Mouse (Mus musculus): ENCODE results near the gene Zcchc2. TPM values are rescaled to one million over a fixed set of nuclear protein-coding genes. Genes with fewer than 3 reads are reported as not detected.

The Zcchc2 gene
- polyA plus RNA-seq, 1 experiment from 2014 or later = 2.4 TPM

DNA sequence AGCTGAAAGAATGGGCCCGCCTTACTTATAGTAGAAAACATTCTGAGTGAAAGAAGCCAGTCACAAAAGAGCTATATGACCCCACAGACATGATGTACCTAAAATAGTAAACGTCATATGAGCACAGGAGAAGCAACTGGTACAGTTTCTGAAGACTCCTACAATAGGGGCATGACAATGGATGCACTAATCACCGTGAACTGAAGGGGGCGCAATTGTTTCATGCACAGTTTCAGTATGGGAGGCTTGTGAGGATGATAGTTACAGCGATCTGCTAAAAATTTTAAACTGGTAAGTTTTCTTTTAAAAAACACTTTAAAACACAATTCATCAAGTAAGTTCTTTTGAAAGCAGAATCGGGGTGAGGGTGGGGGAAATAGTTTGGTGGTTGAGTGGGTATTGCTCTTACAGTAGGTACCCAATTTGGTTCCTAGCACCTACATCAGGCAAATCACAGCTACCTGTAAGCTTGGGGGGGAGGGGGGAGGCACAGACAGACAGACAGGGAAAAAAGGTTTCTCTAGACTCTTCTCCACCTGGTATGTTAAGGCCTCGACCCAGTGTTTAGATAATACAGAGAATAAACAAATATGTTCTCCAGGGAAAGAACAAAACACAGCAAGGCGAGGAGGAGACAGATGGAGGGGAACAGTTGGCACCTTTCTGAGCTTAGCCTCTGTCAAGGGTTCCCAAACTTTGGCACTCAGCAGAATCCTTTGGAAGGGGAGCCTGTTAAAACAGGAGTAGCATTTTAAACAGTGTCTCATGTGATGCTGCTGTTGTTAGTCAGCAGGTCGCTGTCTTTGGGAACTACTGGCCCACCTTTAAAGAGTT, 81.2 kb downstream of the Zcchc2 start:
- DNase-seq (ENCODE audit: extremely low spot score, low spot score) = peak; percentile 77
- Histone ChIP-seq H3K9me3 (no peaks in the 10 kb centered on the region), H3K36me3 (replicated peaks) (no peaks in the 10 kb centered on the region), H3K4me1 (peaks cover 17% of the 10 kb centered on the region), H3K27me3 (ENCODE audit: poor library complexity, severe bottlenecking) (0 out of 2 replicates have a peak, but pooled peaks cover 5% of the 10 kb centered on the region), H3K4me3 (peak overlapping the region; percentile 33), H3K27ac (no peak overlapping the region)
- 14% methylated on average over 9 of the region's 9 CpGs for WGBS

DNA sequence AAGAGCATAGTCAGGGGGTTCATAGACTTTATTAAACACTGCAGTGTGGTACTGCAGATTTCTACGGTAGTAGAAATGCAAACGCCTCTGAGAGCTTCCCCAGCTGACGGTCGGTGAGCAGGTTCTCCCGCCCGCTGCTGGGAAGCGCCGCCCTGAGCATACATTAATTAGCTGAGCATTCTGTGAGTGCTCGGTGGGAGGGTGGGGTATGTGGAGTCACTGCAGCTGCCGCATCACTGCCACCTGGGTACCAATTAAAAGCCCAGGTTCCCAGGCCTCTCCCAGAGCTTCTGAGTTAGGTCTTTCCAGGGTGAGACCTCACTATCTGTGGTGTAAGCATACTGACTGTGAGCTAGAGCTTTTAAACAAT, 81.8 kb downstream of the Zcchc2 start:
- Histone ChIP-seq H3K27ac (no peak overlapping the region), H3K9me3 (no peaks in the 10 kb centered on the region), H3K36me3 (replicated peaks) (no peaks in the 10 kb centered on the region), H3K27me3 (ENCODE audit: poor library complexity, severe bottlenecking) (0 out of 2 replicates have a peak, but pooled peaks cover 5% of the 10 kb centered on the region), H3K4me1 (peaks cover 17% of the 10 kb centered on the region), H3K4me3 (peak overlapping the region; percentile 33)
- DNase-seq (ENCODE audit: extremely low spot score, low spot score) = no peak
- 2% methylated on average over 10 of the region's 10 CpGs for WGBS

DNA sequence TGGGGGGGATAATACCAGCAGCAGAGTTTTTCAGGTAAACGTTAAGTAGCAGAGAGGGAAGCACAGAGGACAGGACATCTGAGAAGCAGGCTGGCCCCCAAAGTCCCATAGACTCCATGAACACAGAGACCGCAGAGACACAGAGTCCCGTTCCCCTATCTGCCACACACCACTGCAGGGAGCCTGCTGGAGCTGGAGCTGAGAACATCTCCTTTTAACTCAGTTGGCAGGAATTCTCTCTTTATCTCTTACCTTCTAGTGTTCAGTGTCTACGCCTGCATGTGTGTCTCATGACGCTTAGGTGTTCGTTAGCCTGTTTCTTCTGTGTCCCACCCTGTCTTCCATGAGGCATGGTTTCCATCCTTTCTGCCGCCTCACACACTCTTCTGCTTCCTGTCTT, 83.0 kb downstream of the Zcchc2 start:
- Histone ChIP-seq H3K27me3 (ENCODE audit: poor library complexity, severe bottlenecking) (0 out of 2 replicates have a peak, but pooled peaks cover 5% of the 10 kb centered on the region), H3K4me1 (peaks cover 13% of the 10 kb centered on the region), H3K27ac (no peak overlapping the region), H3K36me3 (replicated peaks) (no peaks in the 10 kb centered on the region), H3K4me3 (no peak overlapping the region), H3K9me3 (no peaks in the 10 kb centered on the region)
- no peak for DNase-seq (ENCODE audit: extremely low spot score, low spot score)
- WGBS = 86% methylated on average over 7 of the region's 7 CpGs

DNA sequence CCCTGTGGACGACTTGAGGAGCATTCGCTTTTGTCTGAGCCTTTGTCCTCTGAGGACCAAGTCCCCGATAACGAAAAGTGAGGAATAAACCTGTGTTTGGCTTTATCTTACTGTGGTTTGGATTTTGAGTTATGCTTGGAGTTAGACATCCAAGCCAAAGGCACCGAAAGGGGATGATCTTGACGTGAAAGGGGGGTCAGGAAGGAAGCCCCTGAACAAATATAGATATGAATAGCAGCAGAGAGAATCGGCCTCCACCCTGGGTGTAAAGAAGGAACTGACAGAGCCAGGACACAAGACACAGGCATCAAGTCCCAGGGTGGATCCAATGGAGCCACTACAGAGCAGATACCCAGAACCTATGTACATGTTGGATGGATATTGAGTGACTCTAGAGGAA, 83.9 kb downstream of the Zcchc2 start:
- Histone ChIP-seq H3K27ac (no peak overlapping the region), H3K4me3 (no peak overlapping the region), H3K27me3 (ENCODE audit: poor library complexity, severe bottlenecking) (0 out of 2 replicates have a peak, but pooled peaks cover 5% of the 10 kb centered on the region), H3K9me3 (no peaks in the 10 kb centered on the region), H3K36me3 (replicated peaks) (no peaks in the 10 kb centered on the region), H3K4me1 (peaks cover 13% of the 10 kb centered on the region)
- WGBS = 83% methylated on average over 7 of the region's 7 CpGs
- no peak for DNase-seq (ENCODE audit: extremely low spot score, low spot score)

DNA sequence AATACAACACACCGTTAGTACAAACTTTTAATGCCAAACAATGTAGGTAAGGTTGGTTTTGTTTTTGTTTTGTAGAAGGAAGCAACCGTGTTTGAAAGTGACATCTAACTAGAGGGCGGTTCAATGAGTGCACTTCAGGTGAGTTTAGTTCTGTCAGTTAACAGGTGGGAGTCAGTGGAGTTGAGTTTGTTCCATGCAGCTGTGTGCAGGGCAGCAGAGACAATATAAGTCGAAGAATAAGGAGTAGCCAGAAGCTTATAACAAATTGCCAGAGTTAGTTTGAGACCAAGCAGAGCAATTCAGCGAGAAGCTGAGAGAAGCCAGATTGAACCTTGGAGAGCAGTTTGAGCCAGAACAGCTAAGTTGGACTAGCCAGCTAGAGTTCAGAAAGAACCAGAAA, 84.5 kb downstream of the Zcchc2 start:
- H3K9me3 ChIP-seq = no peaks in the 10 kb centered on the region
- H3K27ac ChIP-seq = no peak overlapping the region
- H3K4me3 ChIP-seq = no peak overlapping the region
- H3K36me3 ChIP-seq (replicated peaks) = no peaks in the 10 kb centered on the region
- WGBS = 92% methylated on average over 5 of the region's 5 CpGs
- H3K27me3 ChIP-seq (ENCODE audit: poor library complexity, severe bottlenecking) = 0 out of 2 replicates have a peak, but pooled peaks cover 5% of the 10 kb centered on the region
- no peak for DNase-seq (ENCODE audit: extremely low spot score, low spot score)
- H3K4me1 ChIP-seq = peaks cover 13% of the 10 kb centered on the region

DNA sequence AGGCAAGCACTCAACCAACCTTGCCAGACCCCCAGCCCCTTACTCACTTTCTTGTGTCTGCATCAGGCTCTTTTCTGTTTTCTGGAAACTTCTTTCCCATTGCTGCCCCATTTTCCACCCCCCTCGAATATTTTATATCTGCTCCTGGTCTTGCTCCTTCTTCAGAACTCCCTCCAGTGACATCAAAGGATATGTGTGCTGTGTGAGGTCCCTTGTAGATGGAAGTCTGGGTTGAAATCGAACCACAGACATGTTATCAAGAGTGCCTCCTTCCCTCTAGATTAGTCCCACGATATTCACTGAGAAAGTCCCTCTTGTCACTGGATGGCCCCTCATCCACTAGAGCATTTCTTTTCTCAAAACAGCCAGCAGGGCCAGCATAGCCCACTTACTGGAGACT, 86.4 kb downstream of the Zcchc2 start:
- Histone ChIP-seq H3K27me3 (ENCODE audit: poor library complexity, severe bottlenecking) (no peaks in the 10 kb centered on the region), H3K4me3 (no peak overlapping the region), H3K4me1 (peaks cover 7% of the 10 kb centered on the region), H3K9me3 (no peaks in the 10 kb centered on the region), H3K27ac (no peak overlapping the region), H3K36me3 (replicated peaks) (no peaks in the 10 kb centered on the region)
- WGBS = 83% methylated on average over 3 of the region's 3 CpGs
- no peak for DNase-seq (ENCODE audit: extremely low spot score, low spot score)

DNA sequence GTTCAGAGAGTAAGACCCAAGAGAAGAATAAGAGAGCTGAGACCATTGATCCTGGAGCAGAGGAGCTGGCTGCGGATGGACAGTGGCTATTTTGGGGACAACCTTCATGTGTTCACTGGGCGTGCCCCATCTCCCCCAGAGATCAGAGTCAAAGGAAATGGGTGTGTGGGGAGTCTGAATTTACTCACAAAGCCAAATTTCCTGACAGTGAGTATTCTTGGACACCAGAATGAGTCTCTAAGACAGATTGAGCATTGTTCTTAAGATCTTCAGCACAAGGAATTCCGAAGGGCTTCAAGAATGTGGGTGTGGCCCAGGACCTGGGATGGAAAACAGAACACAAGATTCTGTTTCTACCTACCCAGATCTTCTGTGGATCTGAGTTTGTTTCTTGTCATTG, 87.0 kb downstream of the Zcchc2 start:
- 81% methylated on average over 3 of the region's 3 CpGs for WGBS
- no peak overlapping the region for H3K4me3 ChIP-seq
- peaks cover 2% of the 10 kb centered on the region for H3K4me1 ChIP-seq
- H3K27ac ChIP-seq = no peak overlapping the region
- no peaks in the 10 kb centered on the region for H3K9me3 ChIP-seq
- H3K27me3 ChIP-seq (ENCODE audit: poor library complexity, severe bottlenecking) = no peaks in the 10 kb centered on the region
- DNase-seq (ENCODE audit: extremely low spot score, low spot score) = no peak
- H3K36me3 ChIP-seq (replicated peaks) = no peaks in the 10 kb centered on the region

Other genes starting within 250 kb of the Zcchc2 start
- gene Tnfrsf11a, start 209.7 kb upstream of the Zcchc2 start, polyA plus RNA-seq (2016; fragmentation: Nextera tagmentation; extraction: Ambion mirVana) = 0.21 and 0.30 TPM in 2 replicates
- gene Phlpp1, start 181.3 kb downstream of the Zcchc2 start, polyA plus RNA-seq (2016; fragmentation: Nextera tagmentation; extraction: Ambion mirVana) = 5.1 and 5.5 TPM in 2 replicates

Data from forebrain, embryonic 10.5 days (tissue).